15 mouse cellular contexts compared by ENCODE assay signal in the genomic region with DNA sequence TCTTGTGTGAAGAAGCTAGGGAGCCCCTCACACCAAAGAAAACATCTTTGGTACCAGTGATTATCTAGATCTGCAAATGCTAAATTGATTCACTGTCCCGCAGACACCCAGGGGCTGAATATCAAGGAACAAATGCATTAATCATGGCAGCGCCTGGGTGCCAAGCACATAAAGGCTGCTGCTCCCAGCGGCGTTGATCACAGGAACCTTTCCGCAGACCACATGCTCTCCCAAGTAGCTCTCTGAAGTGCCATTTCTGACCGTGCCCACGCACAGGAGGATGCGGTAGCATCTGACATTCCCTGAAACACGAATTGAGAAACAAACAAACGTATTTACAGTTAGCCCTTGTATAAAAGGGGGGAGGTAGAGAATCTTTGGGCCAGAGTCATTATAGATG. TPM values are rescaled to one million over a fixed set of nuclear protein-coding genes. Genes with fewer than 3 reads are reported as not detected.
DNase-seq lines count a peak whose midpoint lies in the region; ATAC-seq and TF ChIP-seq lines count a peak whose summit lies in the region.
"Had no signal": no experiment of that assay in that cellular context is flagged by ENCODE, and none has a peak within 500 bp of the region (broad histone marks: within the 10 kb centered on the region; RNA-seq: fewer than 3 reads in every experiment).

No protein-coding gene starts in this region.

- ATAC-seq in hindbrain, embryonic 15.5 days (ENCODE audit: low FRiP score, low read depth), result no peak
- ATAC-seq in midbrain, postnatal 0 days (ENCODE audit: low FRiP score), result no peak

- H3K27ac ChIP-seq in hindbrain, embryonic 15.5 days (replicated peaks), result peak overlapping the region; percentile 60
- no peak overlapping the region for H3K27ac ChIP-seq in midbrain, postnatal 0 days (ENCODE audit: low read depth, low read length)
- H3K27ac ChIP-seq: kidney, embryonic 15.5 days; liver, embryonic 13.5 days; lung, embryonic 15.5 days had no signal

- intact Hi-C loops in gastrocnemius, postnatal 14 days (cut with DNase I; ENCODE audit: low total_unique reads), result loop anchor here (10.0 kb wide), 2 partner anchors 631 to 801 kb away; no protein-coding TSS in a partner anchor

- no peaks in the 10 kb centered on the region for H3K27me3 ChIP-seq in hindbrain, embryonic 15.5 days
- H3K27me3 ChIP-seq in midbrain, postnatal 0 days (ENCODE audit: insufficient read depth, low read length), result no peaks in the 10 kb centered on the region
- H3K27me3 ChIP-seq: kidney, embryonic 15.5 days had no signal

- H3K4me2 ChIP-seq in hindbrain, embryonic 15.5 days, result peak overlapping the region; percentile 35
- no peak overlapping the region for H3K4me2 ChIP-seq in midbrain, postnatal 0 days (ENCODE audit: low read depth, low read length, poor library complexity, severe bottlenecking)
- H3K4me2 ChIP-seq: kidney, embryonic 15.5 days; liver, embryonic 13.5 days; lung, embryonic 15.5 days had no signal

- peak; percentile 17 for DNase-seq in brain, adult 2 months (ENCODE audit: low read depth, low spot score)
- peak; percentile 76 for DNase-seq in brain, embryonic 14.5 days (ENCODE audit: low read depth)
- DNase-seq in midbrain, postnatal 0 days (ENCODE audit: low spot score), result peak; percentile 13
- DNase-seq in gastrocnemius, postnatal 14 days, result no peak
- no peak for DNase-seq in kidney, adult 8-10 months
- DNase-seq in gastrocnemius, postnatal 4 days (ENCODE audit: low spot score in 2 of 2), result no peak
- DNase-seq: adrenal gland, postnatal 36 days; cerebellum, postnatal 10 days; liver, embryonic 13.5 days; right cerebral cortex, postnatal 25 days had no signal

- no peak for TF ChIP-seq POLR2A in brain, embryonic 14.5 days (IDR thresholded peaks at IDR 0.05; ENCODE audit: borderline replicate concordance, extremely low read depth, insufficient read depth, insufficient read length, poor library complexity, severe bottlenecking)

- peaks cover 29% of the 10 kb centered on the region for H3K4me1 ChIP-seq in hindbrain, embryonic 15.5 days (replicated peaks)
- H3K4me1 ChIP-seq in midbrain, postnatal 0 days (ENCODE audit: insufficient read depth, low read length), result no peaks in the 10 kb centered on the region
- H3K4me1 ChIP-seq: kidney, embryonic 15.5 days; liver, embryonic 13.5 days; lung, embryonic 15.5 days had no signal

- no peak for TF ChIP-seq CTCF in brain, embryonic 14.5 days (IDR thresholded peaks at IDR 0.05; ENCODE audit: borderline replicate concordance, extremely low read depth, insufficient read depth, insufficient read length)
- no peak for TF ChIP-seq CTCF in midbrain, postnatal 0 days (IDR thresholded peaks at IDR 0.05)

- peak overlapping the region; percentile 5; the same call in 1 of the 2 replicates for H3K9ac ChIP-seq in hindbrain, embryonic 15.5 days
- H3K9ac ChIP-seq in midbrain, postnatal 0 days (replicated peaks; ENCODE audit: low read length, poor library complexity, severe bottlenecking), result no peak overlapping the region
- H3K9ac ChIP-seq: kidney, embryonic 15.5 days; liver, embryonic 13.5 days; lung, embryonic 15.5 days had no signal

- H3K9me3 ChIP-seq in hindbrain, embryonic 15.5 days, result no peaks in the 10 kb centered on the region
- no peaks in the 10 kb centered on the region for H3K9me3 ChIP-seq in midbrain, postnatal 0 days (ENCODE audit: low read length)
- H3K9me3 ChIP-seq: kidney, embryonic 15.5 days; liver, embryonic 13.5 days; lung, embryonic 15.5 days had no signal

- 23% methylated on average over 10 of the region's 10 CpGs for WGBS in hindbrain, embryonic 15.5 days
- 24% methylated on average over 10 of the region's 10 CpGs for WGBS in midbrain, postnatal 0 days

- no peaks in the 10 kb centered on the region for H3K36me3 ChIP-seq in hindbrain, embryonic 15.5 days
- H3K36me3 ChIP-seq in midbrain, postnatal 0 days (ENCODE audit: insufficient read depth, low read length), result no peaks in the 10 kb centered on the region
- H3K36me3 ChIP-seq: kidney, embryonic 15.5 days; liver, embryonic 13.5 days; lung, embryonic 15.5 days had no signal

- H3K4me3 ChIP-seq in hindbrain, embryonic 15.5 days, result no peak overlapping the region
- H3K4me3 ChIP-seq in midbrain, postnatal 0 days (ENCODE audit: low read depth, low read length), result no peak overlapping the region
- H3K4me3 ChIP-seq: kidney, embryonic 15.5 days; liver, embryonic 13.5 days; lung, embryonic 15.5 days; myocyte had no signal

RNA-seq across cellular contexts. Expression of gene Zfp169, which starts 47.1 kb away (rescaled TPM):
- 13.1 and 14.8 TPM in 2 replicates for polyA plus RNA-seq in brain, embryonic 14.5 days (2012; rRNA removed)
- polyA plus RNA-seq in hindbrain, embryonic 15.5 days (2015; fragmentation: Nextera tagmentation; extraction: Ambion mirVana), result 4.4 and 5.6 TPM in 2 replicates
- 15.6 and 46.7 TPM in 2 replicates for total RNA-seq in midbrain, postnatal 0 days (2014; rRNA removed)
- polyA plus RNA-seq in midbrain, postnatal 0 days (2015; fragmentation: Nextera tagmentation; extraction: Ambion mirVana), result 2.2 and 3.6 TPM in 2 replicates
- total RNA-seq in gastrocnemius, postnatal 14 days (2021), result 1 to 10 TPM; 2.5 to 2.8 TPM
- total RNA-seq in gastrocnemius, postnatal 4 days (2021), result 1 to 10 TPM; 5.8 to 7.7 TPM

RNA-seq across cellular contexts. Expression of gene A830005F24Rik, which starts 47.2 kb away (rescaled TPM):
- 1.5 and 1.8 TPM in 2 replicates for polyA plus RNA-seq in brain, embryonic 14.5 days (2012; rRNA removed)
- 2.8 and 3.3 TPM in 2 replicates for polyA plus RNA-seq in hindbrain, embryonic 15.5 days (2015; fragmentation: Nextera tagmentation; extraction: Ambion mirVana)
- total RNA-seq in midbrain, postnatal 0 days (2014; rRNA removed), result 0.66 and 0.94 TPM in 2 replicates
- 1.2 and 2.8 TPM in 2 replicates for polyA plus RNA-seq in midbrain, postnatal 0 days (2015; fragmentation: Nextera tagmentation; extraction: Ambion mirVana)
- not detected for total RNA-seq in gastrocnemius, postnatal 14 days (2021)
- total RNA-seq in gastrocnemius, postnatal 4 days (2021), result not detected
- total RNA-seq: adrenal gland, postnatal 36 days; heart, adult 8-10 months had no signal

Comparison
In these comparisons a context has a peak if more than half of its experiments do, and no peak if none do; other contexts are left out.
1. DNase-seq: peak in brain, adult 2 months (single experiment), brain, embryonic 14.5 days (single experiment) and midbrain, postnatal 0 days (single experiment); none in gastrocnemius, postnatal 14 days (single experiment), kidney, adult 8-10 months (0 of 2) and gastrocnemius, postnatal 4 days (0 of 2).